Mouse (Mus musculus) heart, adult 2 months (tissue): ENCODE data around the gene Zkscan6. TPM values are rescaled to one million over a fixed set of nuclear protein-coding genes. Genes with fewer than 3 reads are reported as not detected.

Experiments used
- DNase-seq, 2 experiments: peaks; one replicate each; pipeline ENCODE4 v3.0.0; 2021
- H3K27ac ChIP-seq: fragments of 200-600 bp; 2 replicates; pipeline ENCODE4 v1.8.1; 2022
- H3K27me3 ChIP-seq: fragments of 200-500 bp; 2 replicates; pipeline ENCODE4 v1.6.1; 2012; ENCODE audit warnings: mild to moderate bottlenecking, low read length, inconsistent platforms, mixed read lengths; ENCODE audit not compliant: control insufficient read depth, insufficient read depth
- H3K36me3 ChIP-seq: fragments of 200-500 bp; 2 replicates; pipeline ENCODE4 v1.6.1; 2012; ENCODE audit warnings: low read length, inconsistent platforms; ENCODE audit not compliant: control insufficient read depth, insufficient read depth
- H3K4me1 ChIP-seq: fragments of 200-500 bp; 2 replicates; pipeline ENCODE4 v1.6.1; 2011; ENCODE audit warnings: low read length; ENCODE audit not compliant: control insufficient read depth, insufficient read depth
- H3K4me3 ChIP-seq: fragments of 200-600 bp; 2 replicates; pipeline ENCODE4 v1.8.1; 2022
- H3K79me2 ChIP-seq: fragments of 200-500 bp; replicated peaks from 2 replicates; pipeline ENCODE4 v1.6.1; 2012; ENCODE audit warnings: mild to moderate bottlenecking, inconsistent platforms, low read length, moderate library complexity, mixed read lengths; ENCODE audit not compliant: control insufficient read depth, insufficient read depth
- H3K9ac ChIP-seq: fragments of 200-500 bp; 2 replicates; pipeline ENCODE4 v1.6.1; 2012; ENCODE audit warnings: low read depth, mild to moderate bottlenecking, control low read depth, inconsistent platforms, low read length, mixed read lengths
- CTCF ChIP-seq: fragments of 200-600 bp; IDR thresholded peaks from 2 replicates; pipeline ENCODE4 v1.8.1; 2022; ENCODE audit warnings: antibody characterized with exemption, mild to moderate bottlenecking, moderate library complexity
- EP300 ChIP-seq: fragments of 200-500 bp; IDR thresholded peaks from 2 replicates; pipeline ENCODE4 v1.6.1; 2011; ENCODE audit warnings: low read depth, low read length, control low read depth; ENCODE audit not compliant: insufficient read depth
- POLR2A ChIP-seq: fragments of 200-500 bp; IDR thresholded peaks from 2 replicates; pipeline ENCODE4 v1.6.1; 2011; ENCODE audit warnings: mild to moderate bottlenecking, low read depth, low read length, control low read depth; ENCODE audit not compliant: insufficient read depth
- WGBS: fragments of 180-500 bp; shearing (Covaris S2); methylation state at CpG from one replicate; pipeline ENCODE4 v1.1.7; 2018; 5-methylcytosine and 5-hydroxymethylcytosine counted together
- intact Hi-C: fragments of 180-260 bp; cut with DNase I; formaldehyde crosslinking; loops from one replicate; pipeline ENCODE4 v1.15.1; 2025
- polyA plus RNA-seq: library from polyadenylated mRNA; depleted of rRNA; stranded (reverse); fragments of >200 nt; gene quantifications from 2 replicates; pipeline ENCODE4 v1.2.3, GENCODE M21; 2012
- total RNA-seq, 2 experiments: library from RNA; stranded (reverse); gene quantifications; 2 replicates each; pipeline ENCODE4 v1.2.3; 2021

Zkscan6 gene
- total and polyA plus RNA-seq, 3 experiments = 2.1 to 4.4 (median 4.2) TPM

- H3K27me3 ChIP-seq = no peaks in the 10 kb centered on the region
- H3K27ac ChIP-seq = no peak overlapping the region
- no peak for DNase-seq
- H3K79me2 ChIP-seq = no peaks in the 10 kb centered on the region
- intact Hi-C loops = no loop called here
- H3K9ac ChIP-seq = no peak overlapping the region
- no peak overlapping the region for H3K4me3 ChIP-seq
- no peaks in the 10 kb centered on the region for H3K36me3 ChIP-seq
- TF ChIP-seq EP300 (no peak), CTCF (no peak), POLR2A (no peak)
- H3K4me1 ChIP-seq = no peaks in the 10 kb centered on the region
- 94% methylated on average over 1 of the region's 1 CpGs for WGBS
Measured at GRCm38 (mm10) chr11:65795896-65796295, 11.1 kb upstream of the Zkscan6 start.

GRCm38 (mm10) chr11:65801899-65802298 is 5.1 kb upstream of the Zkscan6 start:
- no peak for TF ChIP-seq EP300
- no peak for TF ChIP-seq CTCF
- no peak for TF ChIP-seq POLR2A
- Histone ChIP-seq H3K36me3 (no peaks in the 10 kb centered on the region), H3K79me2 (no peaks in the 10 kb centered on the region), H3K4me1 (no peaks in the 10 kb centered on the region), H3K4me3 (no peak overlapping the region), H3K27ac (no peak overlapping the region), H3K27me3 (no peaks in the 10 kb centered on the region), H3K9ac (no peak overlapping the region)
- WGBS = 55% methylated on average over 3 of the region's 3 CpGs
- intact Hi-C loops = no loop called here
- no peak for DNase-seq

- WGBS = 1% methylated on average over 20 of the region's 20 CpGs
- DNase-seq = peak in 1 of 2 experiments; percentile 42
- TF ChIP-seq CTCF = no peak
- TF ChIP-seq POLR2A = no peak
- no peak for TF ChIP-seq EP300
- peak overlapping the region; percentile 71 for H3K4me3 ChIP-seq
- intact Hi-C loops = no loop called here
- 0 out of 2 replicates have a peak, but pooled peaks cover 2% of the 10 kb centered on the region for H3K79me2 ChIP-seq
- no peaks in the 10 kb centered on the region for H3K27me3 ChIP-seq
- peak overlapping the region; percentile 87 for H3K27ac ChIP-seq
- H3K9ac ChIP-seq = peak overlapping the region; percentile 76
- no peaks in the 10 kb centered on the region for H3K36me3 ChIP-seq
- no peaks in the 10 kb centered on the region; the same call in 1 of the 2 replicates for H3K4me1 ChIP-seq
Measured at GRCm38 (mm10) chr11:65806321-65806904, 562 bp upstream of the Zkscan6 start.

GRCm38 (mm10) chr11:65807601-65808000 is 626 bp downstream of the Zkscan6 start:
- no peaks in the 10 kb centered on the region for H3K36me3 ChIP-seq
- 0 out of 2 replicates have a peak, but pooled peaks cover 2% of the 10 kb centered on the region for H3K79me2 ChIP-seq
- H3K27ac ChIP-seq = peak overlapping the region; percentile 87
- intact Hi-C loops = loop anchor here (1.0 kb wide), 1 partner anchor 19 kb away; the partner anchor contains the start of gene Map2k4
- TF ChIP-seq CTCF (no peak), EP300 (no peak), POLR2A (no peak)
- WGBS = 44% methylated on average over 7 of the region's 7 CpGs
- no peaks in the 10 kb centered on the region; the same call in 1 of the 2 replicates for H3K4me1 ChIP-seq
- peak overlapping the region; percentile 91 for H3K9ac ChIP-seq
- peak overlapping the region; percentile 71 for H3K4me3 ChIP-seq
- no peaks in the 10 kb centered on the region for H3K27me3 ChIP-seq
- DNase-seq = no peak

- Histone ChIP-seq H3K79me2 (0 out of 2 replicates have a peak, but pooled peaks cover 2% of the 10 kb centered on the region), H3K27me3 (no peaks in the 10 kb centered on the region), H3K4me3 (no peak overlapping the region), H3K27ac (no peak overlapping the region), H3K9ac (no peak overlapping the region), H3K4me1 (no peaks in the 10 kb centered on the region; the same call in 1 of the 2 replicates), H3K36me3 (no peaks in the 10 kb centered on the region; the same call in 1 of the 2 replicates)
- WGBS = 55% methylated on average over 5 of the region's 5 CpGs
- intact Hi-C loops = no loop called here
- TF ChIP-seq POLR2A (no peak), EP300 (no peak), CTCF (no peak)
- DNase-seq = no peak
Measured at GRCm38 (mm10) chr11:65812088-65812487, 5.1 kb downstream of the Zkscan6 start.

- no peak for DNase-seq
- Histone ChIP-seq H3K79me2 (no peaks in the 10 kb centered on the region), H3K27ac (no peak overlapping the region), H3K9ac (no peak overlapping the region), H3K4me3 (no peak overlapping the region), H3K36me3 (no peaks in the 10 kb centered on the region; the same call in 1 of the 2 replicates), H3K27me3 (no peaks in the 10 kb centered on the region), H3K4me1 (no peaks in the 10 kb centered on the region)
- intact Hi-C loops = no loop called here
- TF ChIP-seq CTCF (no peak), POLR2A (no peak), EP300 (no peak)
- 78% methylated on average over 9 of the region's 9 CpGs for WGBS
Measured at GRCm38 (mm10) chr11:65814381-65814780, 7.4 kb downstream of the Zkscan6 start.
